Mouse (Mus musculus): ENCODE measurements around the gene Rplp0. TPM values are rescaled to one million over a fixed set of nuclear protein-coding genes. Genes with fewer than 3 reads are reported as not detected.
A peak's percentile ranks its signal among the peaks of the same experiment; 100 is the strongest.

The Rplp0 gene
- polyA plus RNA-seq, 1 experiment from 2014 or later: 1,338 TPM

GRCm38 (mm10) chr5:115530447-115530809 is 28.8 kb upstream of the Rplp0 start:
- H3K4me1 ChIP-seq: peaks cover 61% of the 10 kb centered on the region
- 0 out of 2 replicates have a peak, but pooled peaks cover 5% of the 10 kb centered on the region for H3K36me3 ChIP-seq
- H3K27me3 ChIP-seq (ENCODE audit: low read depth, poor library complexity, severe bottlenecking): peaks cover 5% of the 10 kb centered on the region
- 84% methylated on average over 8 of the region's 8 CpGs for WGBS
- no peak for DNase-seq (ENCODE audit: low spot score)
- H3K27ac ChIP-seq (replicated peaks): 0 out of 2 replicates have a peak overlapping the region, but pooled peaks have one; percentile 55
- no peak overlapping the region for H3K4me3 ChIP-seq
- H3K9me3 ChIP-seq (replicated peaks): no peaks in the 10 kb centered on the region

- Histone ChIP-seq H3K27ac (replicated peaks) (peak overlapping the region; percentile 53), H3K4me3 (no peak overlapping the region), H3K36me3 (0 out of 2 replicates have a peak, but pooled peaks cover 5% of the 10 kb centered on the region), H3K4me1 (peaks cover 60% of the 10 kb centered on the region), H3K9me3 (replicated peaks) (no peaks in the 10 kb centered on the region), H3K27me3 (ENCODE audit: low read depth, poor library complexity, severe bottlenecking) (peaks cover 5% of the 10 kb centered on the region)
- WGBS: 59% methylated on average over 18 of the region's 18 CpGs
- no peak for DNase-seq (ENCODE audit: low spot score)
Measured at GRCm38 (mm10) chr5:115531671-115532270, 27.5 kb upstream of the Rplp0 start.

- no peak for DNase-seq (ENCODE audit: low spot score)
- peaks cover 71% of the 10 kb centered on the region for H3K4me1 ChIP-seq
Measured at GRCm38 (mm10) chr5:115534290-115534731, 25.0 kb upstream of the Rplp0 start.

GRCm38 (mm10) chr5:115534856-115535255 is 24.4 kb upstream of the Rplp0 start:
- 0 out of 2 replicates have a peak, but pooled peaks cover 5% of the 10 kb centered on the region for H3K36me3 ChIP-seq
- DNase-seq (ENCODE audit: low spot score): no peak
- H3K9me3 ChIP-seq (replicated peaks): no peaks in the 10 kb centered on the region
- peaks cover 66% of the 10 kb centered on the region for H3K4me1 ChIP-seq
- 64% methylated on average over 8 of the region's 8 CpGs for WGBS
- H3K27ac ChIP-seq (replicated peaks): 0 out of 2 replicates have a peak overlapping the region, but pooled peaks have one; percentile 35
- H3K4me3 ChIP-seq: peak overlapping the region; percentile 12; the same call in 1 of the 2 replicates
- H3K27me3 ChIP-seq (ENCODE audit: low read depth, poor library complexity, severe bottlenecking): peaks cover 5% of the 10 kb centered on the region

More at GRCm38 (mm10) chr5:115534290-115534731, 25.0 kb upstream of the Rplp0 start:
- H3K27me3 ChIP-seq (ENCODE audit: low read depth, poor library complexity, severe bottlenecking): peaks cover 5% of the 10 kb centered on the region
- H3K36me3 ChIP-seq: 0 out of 2 replicates have a peak, but pooled peaks cover 5% of the 10 kb centered on the region
- peak overlapping the region; percentile 12; the same call in 1 of the 2 replicates for H3K4me3 ChIP-seq
- H3K27ac ChIP-seq (replicated peaks): 0 out of 2 replicates have a peak overlapping the region, but pooled peaks have one; percentile 35
- WGBS: 15% methylated on average over 16 of the region's 16 CpGs
- H3K9me3 ChIP-seq (replicated peaks): no peaks in the 10 kb centered on the region

- DNase-seq (ENCODE audit: low spot score): no peak
- peaks cover 58% of the 10 kb centered on the region for H3K4me1 ChIP-seq
Measured at GRCm38 (mm10) chr5:115535635-115536034, 23.6 kb upstream of the Rplp0 start.

GRCm38 (mm10) chr5:115538017-115538692 is 21.1 kb upstream of the Rplp0 start:
- 75% methylated on average over 13 of the region's 13 CpGs for WGBS
- Histone ChIP-seq H3K27me3 (ENCODE audit: low read depth, poor library complexity, severe bottlenecking) (peaks cover 5% of the 10 kb centered on the region), H3K4me3 (peak overlapping the region; percentile 19; the same call in 1 of the 2 replicates), H3K36me3 (0 out of 2 replicates have a peak, but pooled peaks cover 2% of the 10 kb centered on the region), H3K27ac (replicated peaks) (peak overlapping the region; percentile 34), H3K9me3 (replicated peaks) (no peaks in the 10 kb centered on the region), H3K4me1 (peaks cover 49% of the 10 kb centered on the region)
- no peak for DNase-seq (ENCODE audit: low spot score)

More at GRCm38 (mm10) chr5:115535635-115536034, 23.6 kb upstream of the Rplp0 start:
- Histone ChIP-seq H3K4me3 (no peak overlapping the region), H3K27me3 (ENCODE audit: low read depth, poor library complexity, severe bottlenecking) (peaks cover 5% of the 10 kb centered on the region), H3K27ac (replicated peaks) (no peak overlapping the region), H3K36me3 (0 out of 2 replicates have a peak, but pooled peaks cover 5% of the 10 kb centered on the region), H3K9me3 (replicated peaks) (no peaks in the 10 kb centered on the region)
- WGBS: 31% methylated on average over 7 of the region's 7 CpGs

GRCm38 (mm10) chr5:115538693-115539043 is 20.6 kb upstream of the Rplp0 start:
- H3K27me3 ChIP-seq (ENCODE audit: low read depth, poor library complexity, severe bottlenecking): peaks cover under 1% of the 10 kb centered on the region
- no peaks in the 10 kb centered on the region for H3K36me3 ChIP-seq
- peak; percentile 90 for DNase-seq (ENCODE audit: low spot score)
- WGBS: 2% methylated on average over 12 of the region's 12 CpGs
- peak overlapping the region; percentile 34; the same call in 1 of the 2 replicates for H3K27ac ChIP-seq (replicated peaks)
- no peaks in the 10 kb centered on the region for H3K9me3 ChIP-seq (replicated peaks)
- H3K4me3 ChIP-seq: peak overlapping the region; percentile 19; the same call in 1 of the 2 replicates
- peaks cover 50% of the 10 kb centered on the region for H3K4me1 ChIP-seq

- no peak for DNase-seq (ENCODE audit: low spot score)
- Histone ChIP-seq H3K4me1 (peaks cover 68% of the 10 kb centered on the region), H3K4me3 (no peak overlapping the region), H3K36me3 (peaks cover 31% of the 10 kb centered on the region), H3K27me3 (ENCODE audit: low read depth, poor library complexity, severe bottlenecking) (no peaks in the 10 kb centered on the region), H3K27ac (replicated peaks) (peak overlapping the region; percentile 72; the same call in 1 of the 2 replicates), H3K9me3 (replicated peaks) (no peaks in the 10 kb centered on the region)
- 73% methylated on average over 19 of the region's 19 CpGs for WGBS
Measured at GRCm38 (mm10) chr5:115542635-115543384, 16.5 kb upstream of the Rplp0 start.

- peak overlapping the region; percentile 72 for H3K27ac ChIP-seq (replicated peaks)
- 73% methylated on average over 17 of the region's 17 CpGs for WGBS
Measured at GRCm38 (mm10) chr5:115543509-115544253, 15.6 kb upstream of the Rplp0 start.

GRCm38 (mm10) chr5:115544655-115545185 is 14.5 kb upstream of the Rplp0 start:
- Histone ChIP-seq H3K9me3 (replicated peaks) (no peaks in the 10 kb centered on the region), H3K4me1 (peaks cover 57% of the 10 kb centered on the region), H3K36me3 (peaks cover 47% of the 10 kb centered on the region), H3K27me3 (ENCODE audit: low read depth, poor library complexity, severe bottlenecking) (no peaks in the 10 kb centered on the region), H3K4me3 (no peak overlapping the region), H3K27ac (replicated peaks) (peak overlapping the region; percentile 72)
- DNase-seq (ENCODE audit: low spot score): no peak
- WGBS: 61% methylated on average over 18 of the region's 18 CpGs

More at GRCm38 (mm10) chr5:115543509-115544253, 15.6 kb upstream of the Rplp0 start:
- Histone ChIP-seq H3K4me3 (no peak overlapping the region), H3K36me3 (peaks cover 39% of the 10 kb centered on the region), H3K27me3 (ENCODE audit: low read depth, poor library complexity, severe bottlenecking) (no peaks in the 10 kb centered on the region), H3K9me3 (replicated peaks) (no peaks in the 10 kb centered on the region), H3K4me1 (peaks cover 63% of the 10 kb centered on the region)
- no peak for DNase-seq (ENCODE audit: low spot score)

- H3K4me3 ChIP-seq: no peak overlapping the region
- no peak for DNase-seq (ENCODE audit: low spot score)
- WGBS: 88% methylated on average over 14 of the region's 14 CpGs
- H3K27me3 ChIP-seq (ENCODE audit: low read depth, poor library complexity, severe bottlenecking): no peaks in the 10 kb centered on the region
- H3K4me1 ChIP-seq: peaks cover 59% of the 10 kb centered on the region
- H3K27ac ChIP-seq (replicated peaks): 0 out of 2 replicates have a peak overlapping the region, but pooled peaks have one; percentile 72
- H3K36me3 ChIP-seq: peaks cover 51% of the 10 kb centered on the region
- no peaks in the 10 kb centered on the region for H3K9me3 ChIP-seq (replicated peaks)
Measured at GRCm38 (mm10) chr5:115545636-115546035, 13.6 kb upstream of the Rplp0 start.

All from midbrain, embryonic 10.5 days (tissue).